Mouse (Mus musculus) forebrain, embryonic 14.5 days (tissue): ENCODE data around the gene Atn1. TPM values are rescaled to one million over a fixed set of nuclear protein-coding genes. Genes with fewer than 3 reads are reported as not detected.

Experiments
- ATAC-seq: fragments of 200-750 bp; cut with Nextera tagmentation; 2 replicates; pipeline ENCODE4 v1.8.0; 2017; ENCODE audit warnings: mild to moderate bottlenecking, moderate library complexity
- DNase-seq: peaks from one replicate; pipeline ENCODE4 v3.0.0-alpha.2; 2015; ENCODE audit warnings: low spot score
- H3K27ac ChIP-seq: fragments of 300-500 bp; sonication (generic); 2 replicates; pipeline ENCODE4 v1.5.1; 2014; ENCODE audit warnings: low read depth, mild to moderate bottlenecking, control low read depth, low read length, moderate library complexity
- H3K27me3 ChIP-seq: fragments of 300-500 bp; sonication (generic); replicated peaks from 2 replicates; pipeline ENCODE4 v1.6.1; 2014; ENCODE audit warnings: low read length, control low read depth, mixed read lengths; ENCODE audit not compliant: control insufficient read depth, insufficient read depth
- H3K36me3 ChIP-seq: fragments of 300-500 bp; sonication (generic); 2 replicates; pipeline ENCODE4 v1.6.1; 2014; ENCODE audit warnings: low read length, control low read depth; ENCODE audit not compliant: control insufficient read depth, insufficient read depth
- H3K4me1 ChIP-seq: fragments of 300-500 bp; sonication (generic); 2 replicates; pipeline ENCODE4 v1.6.1; 2014; ENCODE audit warnings: antibody characterized with exemption, low read length, control low read depth; ENCODE audit not compliant: control insufficient read depth, insufficient read depth
- H3K4me2 ChIP-seq: fragments of 300-500 bp; sonication (generic); 2 replicates; pipeline ENCODE4 v1.6.1; 2014; ENCODE audit warnings: mild to moderate bottlenecking, control low read depth, low read length
- H3K4me3 ChIP-seq: fragments of 300-500 bp; sonication (generic); 2 replicates; pipeline ENCODE4 v1.5.1; 2014; ENCODE audit warnings: low read depth, low read length, control low read depth
- H3K9ac ChIP-seq: fragments of 300-500 bp; sonication (generic); 2 replicates; pipeline ENCODE4 v1.6.1; 2014; ENCODE audit warnings: mild to moderate bottlenecking, low read length, control low read depth, moderate library complexity
- H3K9me3 ChIP-seq: fragments of 300-500 bp; sonication (generic); replicated peaks from 2 replicates; pipeline ENCODE4 v1.6.1; 2016; ENCODE audit warnings: low read length, control low read depth, mixed read lengths; ENCODE audit not compliant: control insufficient read depth
- WGBS: fragments of 180-500 bp; shearing (Covaris S2); extraction: QIAGEN DNeasy Blood & Tissue Kit; methylation state at CpG from one replicate; pipeline ENCODE4 v1.1.7; 2014; 5-methylcytosine and 5-hydroxymethylcytosine counted together
- microRNA counts: library from miRNA; unstranded; fragments of <30 nt; microRNA quantifications from one replicate; lab custom pipeline; 2016
- microRNA-seq: library from miRNA; unstranded; fragments of <30 nt; microRNA quantifications from one replicate; pipeline ENCODE4, GENCODE M21; 2016
- polyA plus RNA-seq: library from polyadenylated mRNA; unstranded; fragments of >200 nt; fragmentation: Nextera tagmentation; extraction: Ambion mirVana; gene quantifications from 2 replicates; pipeline ENCODE4 v1.2.1, GENCODE M21; 2014

Gene Atn1
- polyA plus RNA-seq, 1 experiment from 2014 or later = 12.2 TPM

DNA sequence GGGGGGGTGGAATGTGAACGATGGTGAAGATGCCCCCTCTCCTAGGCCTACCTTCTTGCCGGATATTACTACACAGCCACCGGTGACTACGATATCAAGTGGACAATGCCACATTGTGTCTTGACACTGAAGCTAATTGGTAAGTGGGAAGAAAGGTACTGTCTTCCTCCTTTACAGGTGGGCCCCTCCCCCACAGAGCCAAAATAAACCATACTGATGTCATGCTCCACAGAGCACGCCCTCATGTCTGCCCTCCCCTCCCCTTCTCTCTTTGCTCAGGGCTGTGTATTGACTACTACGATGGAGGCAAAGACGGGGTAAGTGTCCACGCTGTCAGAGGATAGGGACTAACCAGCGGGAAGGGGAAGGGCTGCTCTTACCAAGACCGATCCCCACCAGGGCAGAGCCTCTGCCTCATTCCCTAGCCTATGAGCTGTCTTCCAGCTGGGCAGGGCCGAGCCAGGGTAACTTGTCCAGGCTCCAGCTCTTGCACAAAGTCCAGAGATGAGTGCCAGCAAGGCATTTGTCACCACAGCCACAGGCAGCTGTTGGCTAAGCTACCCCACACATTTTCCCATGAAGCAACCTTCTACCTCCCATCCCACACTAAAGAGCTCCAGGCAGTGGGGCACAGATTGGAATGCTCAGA, 56.2 kb downstream of the Atn1 start:
- no peak overlapping the region for H3K4me2 ChIP-seq
- no peak overlapping the region for H3K4me3 ChIP-seq
- H3K4me1 ChIP-seq = no peaks in the 10 kb centered on the region
- no peak for DNase-seq
- peaks cover 53% of the 10 kb centered on the region for H3K36me3 ChIP-seq
- ATAC-seq = no peak
- no peak overlapping the region for H3K27ac ChIP-seq
- no peak overlapping the region for H3K9ac ChIP-seq
- no peaks in the 10 kb centered on the region for H3K27me3 ChIP-seq
- no peaks in the 10 kb centered on the region for H3K9me3 ChIP-seq
- 85% methylated on average over 11 of the region's 11 CpGs for WGBS

DNA sequence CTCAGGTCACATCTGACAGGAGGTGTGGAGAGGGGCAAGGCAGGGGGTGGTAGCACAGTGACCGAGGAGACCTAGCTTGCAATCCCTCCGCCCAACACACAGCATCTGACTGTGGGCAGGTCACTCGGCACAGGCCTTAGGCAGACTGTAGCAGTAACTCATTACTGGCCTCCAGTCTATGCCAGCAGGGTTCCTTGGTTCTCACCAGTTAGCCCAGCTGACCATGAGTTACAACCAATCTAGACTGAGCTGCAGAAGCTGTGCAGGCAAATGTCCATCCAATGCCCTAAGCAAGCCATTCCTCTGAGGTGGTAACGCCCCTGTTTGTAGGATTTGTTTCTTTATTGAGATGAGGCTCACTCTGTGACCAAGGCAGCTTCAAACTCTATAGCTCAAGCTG, 57.0 kb downstream of the Atn1 start:
- H3K9ac ChIP-seq = no peak overlapping the region
- H3K9me3 ChIP-seq = no peaks in the 10 kb centered on the region
- no peak overlapping the region for H3K4me3 ChIP-seq
- H3K4me1 ChIP-seq = 0 out of 2 replicates have a peak, but pooled peaks cover 2% of the 10 kb centered on the region
- peaks cover 46% of the 10 kb centered on the region for H3K36me3 ChIP-seq
- H3K27me3 ChIP-seq = no peaks in the 10 kb centered on the region
- 84% methylated on average over 4 of the region's 4 CpGs for WGBS
- DNase-seq (no peak), ATAC-seq (no peak)
- H3K4me2 ChIP-seq = no peak overlapping the region
- no peak overlapping the region for H3K27ac ChIP-seq

GRCm38 (mm10) chr6:124698751-124699150, 57.6 kb downstream of the Atn1 start:
- ATAC-seq (no peak), DNase-seq (no peak)
- Histone ChIP-seq H3K4me2 (no peak overlapping the region), H3K4me3 (no peak overlapping the region), H3K36me3 (peaks cover 40% of the 10 kb centered on the region), H3K9ac (no peak overlapping the region), H3K9me3 (no peaks in the 10 kb centered on the region), H3K4me1 (0 out of 2 replicates have a peak, but pooled peaks cover 7% of the 10 kb centered on the region), H3K27me3 (no peaks in the 10 kb centered on the region), H3K27ac (no peak overlapping the region)
- 90% methylated on average over 6 of the region's 6 CpGs for WGBS

GRCm38 (mm10) chr6:124696441-124697150, 59.7 kb downstream of the Atn1 start:
- H3K9ac ChIP-seq = no peak overlapping the region
- 93% methylated on average over 7 of the region's 7 CpGs for WGBS
- no peak overlapping the region for H3K4me2 ChIP-seq
- peaks cover 19% of the 10 kb centered on the region; the same call in 1 of the 2 replicates for H3K36me3 ChIP-seq
- ATAC-seq = no peak
- H3K9me3 ChIP-seq = no peaks in the 10 kb centered on the region
- no peak overlapping the region for H3K4me3 ChIP-seq
- H3K27me3 ChIP-seq = no peaks in the 10 kb centered on the region
- no peak for DNase-seq
- no peak overlapping the region for H3K27ac ChIP-seq
- 0 out of 2 replicates have a peak, but pooled peaks cover 7% of the 10 kb centered on the region for H3K4me1 ChIP-seq

DNA sequence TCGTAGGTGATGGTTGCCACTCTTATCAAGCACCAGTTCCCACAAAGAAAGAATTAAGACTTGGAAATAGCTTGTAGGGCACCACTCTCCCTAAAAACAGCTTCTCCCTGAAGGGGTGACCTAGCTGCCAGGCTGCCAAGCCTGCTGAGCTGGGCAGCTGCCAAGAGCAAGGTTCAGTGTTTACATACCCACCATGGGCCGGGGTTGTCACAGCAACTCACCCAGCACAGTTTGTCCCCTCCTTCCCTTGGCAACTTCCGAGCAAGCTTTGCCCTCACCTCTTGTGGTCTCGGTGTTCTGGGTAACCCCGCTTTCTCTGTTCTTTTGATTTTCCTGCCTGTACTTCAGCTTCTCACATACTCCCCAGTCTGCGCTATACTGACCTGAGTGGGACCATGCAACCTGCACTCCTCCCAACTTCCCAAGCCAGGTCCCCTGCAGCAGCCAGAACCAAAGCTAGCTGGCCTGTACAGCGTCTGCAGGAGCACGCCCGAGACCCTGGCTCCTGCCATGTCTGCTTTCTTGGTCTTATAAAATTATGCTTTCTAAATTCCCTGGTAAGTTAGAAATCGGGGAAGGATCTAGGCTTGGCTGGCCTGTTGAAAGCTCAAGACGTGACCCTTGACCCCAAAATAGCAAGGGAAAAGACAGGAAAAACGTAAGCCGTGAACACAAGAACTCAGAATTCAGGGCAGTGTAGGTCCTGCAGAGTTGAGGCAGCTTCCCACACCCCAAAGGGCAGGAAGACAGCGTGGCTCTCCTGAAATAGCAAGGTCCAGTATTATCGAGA, 62.0 kb downstream of the Atn1 start:
- Histone ChIP-seq H3K36me3 (peaks cover 4% of the 10 kb centered on the region; the same call in 1 of the 2 replicates), H3K27ac (peak overlapping the region; percentile 21), H3K9me3 (no peaks in the 10 kb centered on the region), H3K4me1 (0 out of 2 replicates have a peak, but pooled peaks cover 7% of the 10 kb centered on the region), H3K27me3 (no peaks in the 10 kb centered on the region), H3K9ac (no peak overlapping the region), H3K4me3 (no peak overlapping the region), H3K4me2 (no peak overlapping the region)
- ATAC-seq (peak; percentile 70), DNase-seq (peak; percentile 74)
- 74% methylated on average over 15 of the region's 15 CpGs for WGBS

- no peak overlapping the region for H3K9ac ChIP-seq
- H3K4me1 ChIP-seq = 0 out of 2 replicates have a peak, but pooled peaks cover 7% of the 10 kb centered on the region
- H3K27me3 ChIP-seq = no peaks in the 10 kb centered on the region
- ATAC-seq (no peak), DNase-seq (no peak)
- H3K9me3 ChIP-seq = no peaks in the 10 kb centered on the region
- no peak overlapping the region for H3K4me3 ChIP-seq
- H3K27ac ChIP-seq = 0 out of 2 replicates have a peak overlapping the region, but pooled peaks have one; percentile 17
- no peak overlapping the region for H3K4me2 ChIP-seq
- no peaks in the 10 kb centered on the region for H3K36me3 ChIP-seq
- WGBS = 83% methylated on average over 15 of the region's 15 CpGs
These were observed 62.9 kb downstream of the Atn1 start for GRCm38 (mm10) chr6:124693243-124693981.

MicroRNA genes within 50 kb of the gene (microRNA counts, 519-probe panel; counts per million panel counts)
- microRNA mmu-miR-141 (lab: Ali Mortazavi, UCI) (not detected), microRNA mmu-miR-200c (lab: Ali Mortazavi, UCI) (not detected)

Small RNAs within 50 kb of the gene (microRNA-seq; reads per million reads assigned to microRNA genes)
- 15.8 reads per million, percentile 37 among the genes with 10 or more reads in this experiment for gene Mir141
- 80.2 reads per million, percentile 54 among the genes with 10 or more reads in this experiment for gene Mir200c

Other genes starting within 250 kb of the Atn1 start
- gene C1ra, start 244.1 kb downstream of the Atn1 start, polyA plus RNA-seq = 0.19 and 0.24 TPM in 2 replicates
- gene C1s1, start 214.2 kb downstream of the Atn1 start, polyA plus RNA-seq = 0.39 and 0.70 TPM in 2 replicates
- gene C1rb, start 186.2 kb downstream of the Atn1 start, polyA plus RNA-seq = not detected in 2 replicates
- 0.10 TPM in 1 of 2 replicates, not detected in the other for gene C1s2, start 120.4 kb downstream of the Atn1 start, polyA plus RNA-seq
- gene Lpcat3, start 93.5 kb downstream of the Atn1 start, polyA plus RNA-seq = 33.4 and 38.7 TPM in 2 replicates
- 166 and 186 TPM in 2 replicates for gene Emg1, start 44.3 kb downstream of the Atn1 start, polyA plus RNA-seq
- gene Phb2, start 44.2 kb downstream of the Atn1 start, polyA plus RNA-seq = 237 and 245 TPM in 2 replicates
- gene Ptpn6, start 17.8 kb downstream of the Atn1 start, polyA plus RNA-seq = 4.7 TPM in 2 replicates
- 722 and 848 TPM in 2 replicates for gene Grcc10, start 15.2 kb downstream of the Atn1 start, polyA plus RNA-seq
- gene Gm45234, start 503 bp downstream of the Atn1 start, polyA plus RNA-seq = not detected in 2 replicates
- 34.6 and 49.5 TPM in 2 replicates for gene Eno2, start 13.1 kb upstream of the Atn1 start, polyA plus RNA-seq
- 3.4 and 3.5 TPM in 2 replicates for gene Lrrc23, start 23.2 kb upstream of the Atn1 start, polyA plus RNA-seq
- gene Spsb2, start 52.1 kb upstream of the Atn1 start, polyA plus RNA-seq = 4.7 and 5.3 TPM in 2 replicates
- gene Tpi1, start 57.8 kb upstream of the Atn1 start, polyA plus RNA-seq = 417 and 461 TPM in 2 replicates
- 154 and 174 TPM in 2 replicates for gene Usp5, start 73.0 kb upstream of the Atn1 start, polyA plus RNA-seq
- 107 and 139 TPM in 2 replicates for gene Cdca3, start 73.0 kb upstream of the Atn1 start, polyA plus RNA-seq
- gene Gnb3, start 83.8 kb upstream of the Atn1 start, polyA plus RNA-seq = 0.54 and 0.89 TPM in 2 replicates
- gene P3h3, start 101.2 kb upstream of the Atn1 start, polyA plus RNA-seq = 6.2 and 10.1 TPM in 2 replicates
- gene Gpr162, start 107.5 kb upstream of the Atn1 start, polyA plus RNA-seq = 11.0 and 13.0 TPM in 2 replicates
- gene Cd4, start 131.7 kb upstream of the Atn1 start, polyA plus RNA-seq = 0.29 and 0.38 TPM in 2 replicates
- gene Lag3, start 155.2 kb upstream of the Atn1 start, polyA plus RNA-seq = 1.2 and 2.7 TPM in 2 replicates
- 479 and 481 TPM in 2 replicates for gene Ptms, start 163.6 kb upstream of the Atn1 start, polyA plus RNA-seq
- gene Mlf2, start 174.9 kb upstream of the Atn1 start, polyA plus RNA-seq = 470 and 520 TPM in 2 replicates
- gene Cops7a, start 209.0 kb upstream of the Atn1 start, polyA plus RNA-seq = 96.5 and 105 TPM in 2 replicates
- 22.6 and 28.0 TPM in 2 replicates for gene Pianp, start 240.2 kb upstream of the Atn1 start, polyA plus RNA-seq